Mouse (Mus musculus) CD4-positive helper T cell, adult 2 months (primary cell): ENCODE data around the gene Zbtb1.

Experiments used
- DNase-seq: peaks from one replicate; pipeline ENCODE4 v3.0.0-alpha.2; 2012; ENCODE audit warnings: low read depth, missing footprints, low spot score

Gene Zbtb1

GRCm38 (mm10) chr12:76369978-76370830 lies at the start of gene Zbtb1:
Zbtb1 (plus strand) TSS chr12:76370266.
- DNase-seq, result peak; percentile 91

GRCm38 (mm10) chr12:76324679-76325431 lies 45.2 kb upstream of the Zbtb1 start, which contains the start of gene Akap5:
Akap5 (plus strand) TSS chr12:76324891.
- peak; percentile 57 for DNase-seq

- DNase-seq, result no peak
These were observed 43.4 kb upstream of the Zbtb1 start for GRCm38 (mm10) chr12:76326437-76327220.

- no peak for DNase-seq
These were observed 41.3 kb upstream of the Zbtb1 start for GRCm38 (mm10) chr12:76328567-76329354.

GRCm38 (mm10) chr12:76333688-76334087 lies 36.4 kb upstream of the Zbtb1 start:
- DNase-seq, result no peak

- DNase-seq, result no peak
These were observed 34.4 kb upstream of the Zbtb1 start for GRCm38 (mm10) chr12:76335641-76336040.

GRCm38 (mm10) chr12:76336111-76336965 lies 33.7 kb upstream of the Zbtb1 start:
- no peak for DNase-seq

- peak; percentile 67 for DNase-seq
These were observed 29.0 kb upstream of the Zbtb1 start for GRCm38 (mm10) chr12:76341080-76341479.

GRCm38 (mm10) chr12:76345759-76346455 lies 24.2 kb upstream of the Zbtb1 start:
- peak; percentile 80 for DNase-seq

- DNase-seq, result no peak
These were observed 20.3 kb upstream of the Zbtb1 start for GRCm38 (mm10) chr12:76349680-76350220.

GRCm38 (mm10) chr12:76360868-76361267 lies 9.2 kb upstream of the Zbtb1 start:
- DNase-seq, result no peak

- DNase-seq, result peak; percentile 81
These were observed 8.4 kb upstream of the Zbtb1 start for GRCm38 (mm10) chr12:76361405-76362302.

- peak; percentile 84 for DNase-seq
These were observed 7.8 kb upstream of the Zbtb1 start for GRCm38 (mm10) chr12:76362303-76362676.

- DNase-seq, result no peak
These were observed 3.8 kb upstream of the Zbtb1 start for GRCm38 (mm10) chr12:76366276-76366675.

- peak; percentile 70 for DNase-seq
These were observed 2.7 kb upstream of the Zbtb1 start for GRCm38 (mm10) chr12:76367096-76367995.

GRCm38 (mm10) chr12:76368201-76368789 lies 1.8 kb upstream of the Zbtb1 start:
- peak; percentile 33 for DNase-seq

GRCm38 (mm10) chr12:76368790-76369205 lies 1.3 kb upstream of the Zbtb1 start:
- DNase-seq, result peak; percentile 67
